Mouse (Mus musculus) adrenal gland, adult 18-20 months (tissue): ENCODE data around the gene Dnm3. TPM values are rescaled to one million over a fixed set of nuclear protein-coding genes. Genes with fewer than 3 reads are reported as not detected.

Experiments used
- DNase-seq, 2 experiments: peaks; one replicate each; pipeline ENCODE4 v3.0.0; 2021 to 2022; ENCODE audit warnings: low spot score in 2 of 2
- microRNA-seq, 2 experiments: library from miRNA; unstranded; fragments of <30 nt; microRNA quantifications; one replicate each; pipeline ENCODE4 v1.2.0; 2021; ENCODE audit warnings: borderline number of aligned reads in 2 of 2
- total RNA-seq, 2 experiments: library from RNA; stranded (reverse); gene quantifications; 1 replicate in 1 of 2; 2 replicates in 1 of 2; pipeline ENCODE4 v1.2.3; 2021

The Dnm3 gene
- total RNA-seq, 2 experiments from 2014 or later: 8.6 to 15.4 TPM

GRCm38 (mm10) chr1:161967936-161968335, 509.9 kb downstream of the Dnm3 start:
- no peak for DNase-seq

GRCm38 (mm10) chr1:161962465-161963377, 515.1 kb downstream of the Dnm3 start:
- DNase-seq: no peak

DNA sequence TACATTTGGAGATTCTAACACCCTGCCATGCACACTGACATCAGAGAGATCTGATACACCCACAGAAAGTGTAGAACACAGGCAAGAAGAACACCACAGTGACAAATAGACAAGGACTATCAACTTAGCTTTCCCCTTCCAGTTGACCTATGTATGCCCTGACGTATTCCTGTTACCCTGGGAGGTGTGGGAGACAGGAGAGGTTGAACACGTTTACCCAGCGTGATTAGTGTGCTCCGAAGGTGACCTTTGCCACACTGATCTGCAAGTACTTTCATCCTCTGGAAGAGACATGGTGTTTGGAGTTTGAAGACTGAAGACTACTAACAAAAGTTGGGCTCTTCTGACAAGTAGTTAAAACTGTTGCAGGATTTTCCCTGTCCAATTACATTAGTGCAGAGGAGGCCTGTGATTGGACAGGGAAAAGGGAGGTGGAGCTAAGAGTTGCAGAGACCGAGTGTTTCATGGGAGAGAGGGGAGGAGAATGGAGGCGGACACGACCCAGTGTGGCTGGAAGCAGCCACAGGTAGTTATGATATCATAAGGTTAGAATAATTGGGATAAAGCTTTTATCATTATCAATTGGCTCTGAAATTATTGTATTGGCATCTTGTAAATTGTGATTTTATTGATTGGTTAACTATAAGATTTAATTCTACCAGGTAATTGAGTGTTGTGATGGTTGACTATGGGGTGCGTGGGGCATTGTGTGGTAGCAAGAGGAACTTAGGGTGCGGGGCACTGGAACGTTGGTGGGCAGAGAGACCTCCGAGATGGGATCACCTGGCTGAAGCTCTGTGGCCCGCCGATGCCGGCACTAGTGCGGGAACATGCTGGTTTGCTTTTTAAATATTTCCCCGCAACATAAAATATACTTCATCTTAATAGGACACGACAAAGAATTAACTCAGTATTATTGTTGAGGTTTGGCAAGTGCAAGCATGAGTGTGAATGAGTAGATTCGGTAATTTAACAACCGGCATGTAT, 519.6 kb downstream of the Dnm3 start:
- no peak for DNase-seq

DNA sequence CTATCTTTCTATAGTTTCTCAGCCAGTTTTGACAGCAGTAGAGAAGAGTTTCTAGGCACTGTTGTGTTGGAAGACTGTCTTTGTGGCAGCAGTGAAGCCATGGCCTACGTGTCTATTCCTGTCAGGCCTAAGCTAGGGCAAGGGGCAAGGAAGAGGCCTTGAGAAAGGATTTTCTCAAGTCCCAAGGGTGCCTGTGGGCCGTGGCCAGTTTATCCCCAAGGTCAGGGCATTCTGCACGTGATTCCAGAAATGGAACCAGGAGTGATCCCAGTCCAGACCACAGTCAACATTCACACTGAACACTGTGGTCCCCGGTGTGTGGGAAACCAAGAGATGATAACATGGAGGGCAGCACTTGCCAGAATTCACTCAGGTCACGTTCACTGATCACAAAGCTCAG, 522.0 kb downstream of the Dnm3 start:
- no peak for DNase-seq

GRCm38 (mm10) chr1:161952599-161952998, 525.2 kb downstream of the Dnm3 start:
- DNase-seq: no peak

GRCm38 (mm10) chr1:161951009-161951779, 526.6 kb downstream of the Dnm3 start:
- no peak for DNase-seq

DNA sequence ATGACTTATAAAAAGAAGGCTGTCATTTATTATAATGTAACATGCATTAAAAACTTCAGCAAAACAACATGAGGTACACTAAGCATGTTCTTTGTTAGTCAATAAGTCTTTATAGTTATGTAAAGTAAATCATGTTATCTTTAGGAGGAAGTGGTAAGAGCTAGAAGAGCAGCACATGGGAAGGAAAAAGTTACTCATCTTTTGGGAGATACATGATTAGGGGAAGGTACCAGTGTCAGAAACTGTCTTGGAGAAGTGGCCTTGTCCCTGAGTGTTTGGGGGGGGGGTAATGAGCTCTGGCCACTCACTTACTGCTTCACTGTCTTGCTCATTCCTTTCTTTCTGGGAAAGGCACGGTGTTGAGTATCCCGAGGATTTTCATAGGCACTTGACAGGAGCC, 535.8 kb downstream of the Dnm3 start:
- DNase-seq: no peak

Small RNA genes within 50 kb of the gene (microRNA-seq; reads per million reads assigned to microRNA genes)
- gene Mir199a-2 (11.6 to 17.0 reads per million in 2 experiments), gene Mir214 (2,046 to 3,405 reads per million in 2 experiments)

Other genes starting within 250 kb of the Dnm3 start
- 10 to 100 TPM; 18.5 to 21.4 TPM for gene Mettl13, start 70.5 kb upstream of the Dnm3 start, total RNA-seq
- 10 to 100 TPM; 38.4 to 40.7 TPM for gene Vamp4, start 92.5 kb upstream of the Dnm3 start, total RNA-seq
- 1 to 10 TPM; 2.8 to 3.3 TPM for gene Myoc, start 161.1 kb upstream of the Dnm3 start, total RNA-seq
- not detected for gene Myocos, start 180.2 kb upstream of the Dnm3 start, total RNA-seq